Mouse (Mus musculus): ENCODE results near the gene Tinag. TPM values are rescaled to one million over a fixed set of nuclear protein-coding genes. Genes with fewer than 3 reads are reported as not detected.

Gene Tinag
- polyA plus RNA-seq, 2 experiments, result 0.13 to 0.27 TPM

- WGBS (ENCODE audit: insufficient replicate concordance), result 17% methylated on average over 2 of the region's 2 CpGs
- Histone ChIP-seq H3K4me1 (replicated peaks; ENCODE audit: control insufficient read depth in 2 of 2, insufficient read depth in 2 of 2, low read length in 1 of 2) (no peaks in the 10 kb centered on the region), H3K9ac (replicated peaks) (no peak overlapping the region), H3K27ac (no peak overlapping the region), H3K36me3 (replicated peaks; ENCODE audit: control insufficient read depth, insufficient read depth, low read depth) (no peaks in the 10 kb centered on the region), H3K27me3 (ENCODE audit: control insufficient read depth, insufficient read depth, low read length) (no peaks in the 10 kb centered on the region), H3K9me3 (ENCODE audit: control insufficient read depth, low read length) (no peaks in the 10 kb centered on the region), H3K4me3 (ENCODE audit: insufficient read depth in 1 of 2, low read depth in 2 of 2, low read length in 2 of 2) (no peak overlapping the region), H3K4me2 (ENCODE audit: low read depth) (no peak overlapping the region)
- TF ChIP-seq CTCF (IDR thresholded peaks at IDR 0.05; ENCODE audit: low read depth) (no peak), EP300 (IDR thresholded peaks at IDR 0.05; ENCODE audit: low read depth) (no peak)
- DNase-seq (ENCODE audit: low read depth in 3 of 3, low spot score in 3 of 3), result no peak
- no peak for ATAC-seq (ENCODE audit: insufficient read depth)
Observed at GRCm38 (mm10) chr9:77051406-77051805, 5.8 kb upstream of the Tinag start.

GRCm38 (mm10) chr9:77049669-77050068 is 4.1 kb upstream of the Tinag start:
- Histone ChIP-seq H3K4me1 (replicated peaks; ENCODE audit: control insufficient read depth in 2 of 2, insufficient read depth in 2 of 2, low read length in 1 of 2) (no peaks in the 10 kb centered on the region), H3K9me3 (ENCODE audit: control insufficient read depth, low read length) (no peaks in the 10 kb centered on the region)
- no peak for ATAC-seq (ENCODE audit: insufficient read depth)

GRCm38 (mm10) chr9:77046067-77046715 is 597 bp upstream of the Tinag start:
- Histone ChIP-seq H3K27ac (no peak overlapping the region), H3K4me1 (replicated peaks; ENCODE audit: control insufficient read depth in 2 of 2, insufficient read depth in 2 of 2, low read length in 1 of 2) (no peaks in the 10 kb centered on the region), H3K9ac (replicated peaks) (no peak overlapping the region), H3K9me3 (ENCODE audit: control insufficient read depth, low read length) (no peaks in the 10 kb centered on the region), H3K27me3 (ENCODE audit: control insufficient read depth, insufficient read depth, low read length) (no peaks in the 10 kb centered on the region), H3K36me3 (replicated peaks; ENCODE audit: control insufficient read depth, insufficient read depth, low read depth) (no peaks in the 10 kb centered on the region), H3K4me2 (ENCODE audit: low read depth) (no peak overlapping the region), H3K4me3 (ENCODE audit: insufficient read depth in 1 of 2, low read depth in 2 of 2, low read length in 2 of 2) (no peak overlapping the region)
- ATAC-seq (ENCODE audit: insufficient read depth) (no peak), DNase-seq (ENCODE audit: low read depth in 3 of 3, low spot score in 3 of 3) (no peak)
- TF ChIP-seq EP300 (IDR thresholded peaks at IDR 0.05; ENCODE audit: low read depth), result no peak
- TF ChIP-seq CTCF (IDR thresholded peaks at IDR 0.05; ENCODE audit: low read depth), result no peak
- 70% methylated on average over 5 of the region's 5 CpGs for WGBS (ENCODE audit: insufficient replicate concordance)

More at GRCm38 (mm10) chr9:77049669-77050068, 4.1 kb upstream of the Tinag start:
- Histone ChIP-seq H3K36me3 (replicated peaks; ENCODE audit: control insufficient read depth, insufficient read depth, low read depth) (no peaks in the 10 kb centered on the region), H3K4me3 (ENCODE audit: insufficient read depth in 1 of 2, low read depth in 2 of 2, low read length in 2 of 2) (no peak overlapping the region), H3K27ac (no peak overlapping the region), H3K27me3 (ENCODE audit: control insufficient read depth, insufficient read depth, low read length) (no peaks in the 10 kb centered on the region), H3K9ac (replicated peaks) (no peak overlapping the region), H3K4me2 (ENCODE audit: low read depth) (no peak overlapping the region)
- no peak for DNase-seq (ENCODE audit: low read depth in 3 of 3, low spot score in 3 of 3)
- WGBS (ENCODE audit: insufficient replicate concordance), result 49% methylated on average over 2 of the region's 2 CpGs
- TF ChIP-seq CTCF (IDR thresholded peaks at IDR 0.05; ENCODE audit: low read depth), result no peak
- no peak for TF ChIP-seq EP300 (IDR thresholded peaks at IDR 0.05; ENCODE audit: low read depth)

- Histone ChIP-seq H3K27ac (no peak overlapping the region), H3K9ac (replicated peaks) (no peak overlapping the region), H3K4me1 (replicated peaks; ENCODE audit: control insufficient read depth in 2 of 2, insufficient read depth in 2 of 2, low read length in 1 of 2) (no peaks in the 10 kb centered on the region), H3K4me2 (ENCODE audit: low read depth) (no peak overlapping the region), H3K36me3 (replicated peaks; ENCODE audit: control insufficient read depth, insufficient read depth, low read depth) (no peaks in the 10 kb centered on the region), H3K9me3 (ENCODE audit: control insufficient read depth, low read length) (no peaks in the 10 kb centered on the region), H3K4me3 (ENCODE audit: insufficient read depth in 1 of 2, low read depth in 2 of 2, low read length in 2 of 2) (no peak overlapping the region), H3K27me3 (ENCODE audit: control insufficient read depth, insufficient read depth, low read length) (no peaks in the 10 kb centered on the region)
- DNase-seq (ENCODE audit: low read depth in 3 of 3, low spot score in 3 of 3) (no peak), ATAC-seq (ENCODE audit: insufficient read depth) (no peak)
- TF ChIP-seq CTCF (IDR thresholded peaks at IDR 0.05; ENCODE audit: low read depth) (no peak), EP300 (IDR thresholded peaks at IDR 0.05; ENCODE audit: low read depth) (no peak)
- WGBS (ENCODE audit: insufficient replicate concordance), result 55% methylated on average over 2 of the region's 2 CpGs
Observed at GRCm38 (mm10) chr9:77035361-77035760, 10.2 kb downstream of the Tinag start.

- Histone ChIP-seq H3K4me1 (replicated peaks; ENCODE audit: control insufficient read depth in 2 of 2, insufficient read depth in 2 of 2, low read length in 1 of 2) (no peaks in the 10 kb centered on the region), H3K27ac (no peak overlapping the region), H3K4me3 (ENCODE audit: insufficient read depth in 1 of 2, low read depth in 2 of 2, low read length in 2 of 2) (no peak overlapping the region), H3K9me3 (ENCODE audit: control insufficient read depth, low read length) (no peaks in the 10 kb centered on the region), H3K27me3 (ENCODE audit: control insufficient read depth, insufficient read depth, low read length) (no peaks in the 10 kb centered on the region), H3K9ac (replicated peaks) (no peak overlapping the region), H3K36me3 (replicated peaks; ENCODE audit: control insufficient read depth, insufficient read depth, low read depth) (no peaks in the 10 kb centered on the region), H3K4me2 (ENCODE audit: low read depth) (no peak overlapping the region)
- 63% methylated on average over 9 of the region's 9 CpGs for WGBS (ENCODE audit: insufficient replicate concordance)
- TF ChIP-seq CTCF (IDR thresholded peaks at IDR 0.05; ENCODE audit: low read depth) (no peak), EP300 (IDR thresholded peaks at IDR 0.05; ENCODE audit: low read depth) (no peak)
- ATAC-seq (ENCODE audit: insufficient read depth) (no peak), DNase-seq (ENCODE audit: low read depth in 3 of 3, low spot score in 3 of 3) (no peak)
Observed at GRCm38 (mm10) chr9:77032430-77033154, 13.0 kb downstream of the Tinag start.

Data from liver, embryonic 14.5 days (tissue).